Mouse (Mus musculus): Measurements from ENCODE around the gene Znrf2.

GRCm38 (mm10) chr6:54817266-54817767, 601 bp downstream of the Znrf2 start:
- peak; percentile 36 for TF ChIP-seq CTCF (IDR thresholded peaks at IDR 0.05; ENCODE audit: low read depth)
- no peak for TF ChIP-seq EP300 (optimal IDR thresholded peaks at IDR 0.05)

All from stomach, postnatal 0 days (tissue).